Mouse (Mus musculus) intestine, postnatal 0 days (tissue): ENCODE measurements at regions not wholly inside any gene's neighbourhood (a gene's known extent, or its start where the extent isn't known, plus 50 kb on each side); places are given as distances from the start of the nearest gene placed in this dataset.
A peak's percentile ranks its signal among the peaks of the same experiment; 100 is the strongest.

Source experiments
- ATAC-seq: fragments of 200-750 bp; cut with Nextera tagmentation; 2 replicates; pipeline ENCODE4 v1.8.0; 2017; ENCODE audit warnings: mild to moderate bottlenecking, moderate TSS enrichment, moderate library complexity
- H3K27ac ChIP-seq: fragments of 300-500 bp; sonication (generic); 2 replicates; pipeline ENCODE4 v1.5.1; 2014; ENCODE audit warnings: mild to moderate bottlenecking, low read depth, low read length, moderate library complexity
- H3K27me3 ChIP-seq: fragments of 300-500 bp; sonication (generic); replicated peaks from 2 replicates; pipeline ENCODE4 v1.6.1; 2014; ENCODE audit warnings: low read length, mixed read lengths; ENCODE audit not compliant: control insufficient read depth, insufficient read depth
- H3K36me3 ChIP-seq: fragments of 300-500 bp; sonication (generic); 2 replicates; pipeline ENCODE4 v1.6.1; 2014; ENCODE audit warnings: mild to moderate bottlenecking, moderate library complexity; ENCODE audit not compliant: control insufficient read depth, insufficient read depth
- H3K4me1 ChIP-seq: fragments of 300-500 bp; sonication (generic); replicated peaks from 2 replicates; pipeline ENCODE4 v1.6.1; 2014; ENCODE audit warnings: antibody characterized with exemption, low read length, mixed read lengths; ENCODE audit not compliant: control insufficient read depth, insufficient read depth
- H3K4me2 ChIP-seq: fragments of 300-500 bp; sonication (generic); replicated peaks from 2 replicates; pipeline ENCODE4 v1.6.1; 2014; ENCODE audit warnings: low read depth, mild to moderate bottlenecking, moderate library complexity
- H3K4me3 ChIP-seq: fragments of 300-500 bp; sonication (generic); 2 replicates; pipeline ENCODE4 v1.5.1; 2014; ENCODE audit warnings: low read depth, low read length
- H3K9ac ChIP-seq: fragments of 300-500 bp; sonication (generic); 2 replicates; pipeline ENCODE4 v1.6.1; 2014; ENCODE audit warnings: mild to moderate bottlenecking, low read depth, low read length
- H3K9me3 ChIP-seq: fragments of 300-500 bp; sonication (generic); 2 replicates; pipeline ENCODE4 v1.6.1; 2016; ENCODE audit warnings: mixed run types; ENCODE audit not compliant: control insufficient read depth
- CTCF ChIP-seq: sonication (generic); IDR thresholded peaks from 2 replicates; pipeline ENCODE4 v1.5.1; 2016; ENCODE audit warnings: low read depth, mild to moderate bottlenecking, control low read depth, antibody characterized with exemption, moderate library complexity
- WGBS: fragments of 180-500 bp; shearing (Covaris S2); extraction: QIAGEN DNeasy Blood & Tissue Kit; methylation state at CpG from one replicate; pipeline ENCODE4 v1.1.7; 2014; 5-methylcytosine and 5-hydroxymethylcytosine counted together

- Histone ChIP-seq H3K27ac (no peak overlapping the region), H3K27me3 (no peaks in the 10 kb centered on the region), H3K36me3 (no peaks in the 10 kb centered on the region), H3K4me1 (0 out of 2 replicates have a peak, but pooled peaks cover 4% of the 10 kb centered on the region), H3K9ac (no peak overlapping the region), H3K9me3 (no peaks in the 10 kb centered on the region), H3K4me2 (no peak overlapping the region), H3K4me3 (no peak overlapping the region)
- WGBS = 42% methylated on average over 4 of the region's 4 CpGs
- no peak for ATAC-seq
- TF ChIP-seq CTCF = no peak
These were observed 72.5 kb upstream of the Haao start for GRCm38 (mm10) chr17:83920225-83920624.

- no peak for ATAC-seq
- no peak overlapping the region; the same call in 1 of the 2 replicates for H3K27ac ChIP-seq
These were observed 70.8 kb upstream of the Haao start for GRCm38 (mm10) chr17:83918413-83919139.

GRCm38 (mm10) chr17:83917781-83918180, 70.0 kb upstream of the Haao start:
- ATAC-seq = no peak
- 58% methylated on average over 4 of the region's 4 CpGs for WGBS
- H3K27ac ChIP-seq = no peak overlapping the region; the same call in 1 of the 2 replicates
- no peak overlapping the region for H3K4me2 ChIP-seq
- no peaks in the 10 kb centered on the region for H3K36me3 ChIP-seq
- H3K9ac ChIP-seq = no peak overlapping the region
- no peak overlapping the region for H3K4me3 ChIP-seq
- H3K9me3 ChIP-seq = no peaks in the 10 kb centered on the region
- 0 out of 2 replicates have a peak, but pooled peaks cover 7% of the 10 kb centered on the region for H3K4me1 ChIP-seq
- no peak for TF ChIP-seq CTCF
- H3K27me3 ChIP-seq = no peaks in the 10 kb centered on the region

More at GRCm38 (mm10) chr17:83918413-83919139, 70.8 kb upstream of the Haao start:
- WGBS = 81% methylated on average over 9 of the region's 9 CpGs
- Histone ChIP-seq H3K4me3 (no peak overlapping the region), H3K27me3 (no peaks in the 10 kb centered on the region), H3K9me3 (no peaks in the 10 kb centered on the region), H3K36me3 (no peaks in the 10 kb centered on the region), H3K4me1 (0 out of 2 replicates have a peak, but pooled peaks cover 6% of the 10 kb centered on the region), H3K9ac (no peak overlapping the region), H3K4me2 (no peak overlapping the region)
- no peak for TF ChIP-seq CTCF

- H3K9ac ChIP-seq = no peak overlapping the region
- H3K4me3 ChIP-seq = no peak overlapping the region
- TF ChIP-seq CTCF = no peak
- 0 out of 2 replicates have a peak, but pooled peaks cover 7% of the 10 kb centered on the region for H3K4me1 ChIP-seq
- H3K9me3 ChIP-seq = no peaks in the 10 kb centered on the region
- H3K36me3 ChIP-seq = no peaks in the 10 kb centered on the region
- H3K4me2 ChIP-seq = no peak overlapping the region
- 0 out of 2 replicates have a peak, but pooled peaks have one; percentile 41 for ATAC-seq
- peak overlapping the region; percentile 46; the same call in 1 of the 2 replicates for H3K27ac ChIP-seq
- no peaks in the 10 kb centered on the region for H3K27me3 ChIP-seq
- WGBS = 26% methylated on average over 10 of the region's 10 CpGs
These were observed 69.0 kb upstream of the Haao start for GRCm38 (mm10) chr17:83916684-83917166.

GRCm38 (mm10) chr17:83915034-83915433, 67.3 kb upstream of the Haao start:
- Histone ChIP-seq H3K4me3 (no peak overlapping the region), H3K9me3 (no peaks in the 10 kb centered on the region), H3K27me3 (no peaks in the 10 kb centered on the region), H3K4me2 (no peak overlapping the region), H3K27ac (no peak overlapping the region), H3K9ac (no peak overlapping the region), H3K36me3 (no peaks in the 10 kb centered on the region), H3K4me1 (0 out of 2 replicates have a peak, but pooled peaks cover 7% of the 10 kb centered on the region)
- no peak for TF ChIP-seq CTCF
- ATAC-seq = no peak

- no peak for TF ChIP-seq CTCF
- WGBS = 70% methylated on average over 1 of the region's 1 CpGs
- ATAC-seq = no peak
- no peak overlapping the region for H3K4me3 ChIP-seq
- H3K27me3 ChIP-seq = no peaks in the 10 kb centered on the region
- no peak overlapping the region for H3K9ac ChIP-seq
- H3K9me3 ChIP-seq = no peaks in the 10 kb centered on the region
- no peaks in the 10 kb centered on the region for H3K36me3 ChIP-seq
- 0 out of 2 replicates have a peak, but pooled peaks cover 7% of the 10 kb centered on the region for H3K4me1 ChIP-seq
- H3K4me2 ChIP-seq = no peak overlapping the region
- H3K27ac ChIP-seq = no peak overlapping the region
These were observed 66.8 kb upstream of the Haao start for GRCm38 (mm10) chr17:83914603-83915002.
